Mouse (Mus musculus): Measurements from ENCODE around the gene Zfp553.

The Zfp553 gene

GRCm38 (mm10) chr7:127211014-127211745 is 21.7 kb upstream of the Zfp553 start:
- DNase-seq (ENCODE audit: extremely low read depth, low read depth), result no peak

GRCm38 (mm10) chr7:127212432-127213250 is 20.2 kb upstream of the Zfp553 start:
- DNase-seq (ENCODE audit: extremely low read depth, low read depth), result no peak

- peak; percentile 61 for DNase-seq (ENCODE audit: extremely low read depth, low read depth)
Measured at GRCm38 (mm10) chr7:127213485-127213884, 19.4 kb upstream of the Zfp553 start.

GRCm38 (mm10) chr7:127213930-127214329 is 18.9 kb upstream of the Zfp553 start:
- no peak for DNase-seq (ENCODE audit: extremely low read depth, low read depth)

- DNase-seq (ENCODE audit: extremely low read depth, low read depth), result no peak
Measured at GRCm38 (mm10) chr7:127214521-127214920, 18.3 kb upstream of the Zfp553 start.

GRCm38 (mm10) chr7:127214981-127215871 is 17.6 kb upstream of the Zfp553 start:
- DNase-seq (ENCODE audit: extremely low read depth, low read depth), result peak; percentile 45

GRCm38 (mm10) chr7:127216307-127216706 is 16.6 kb upstream of the Zfp553 start:
- no peak for DNase-seq (ENCODE audit: extremely low read depth, low read depth)

GRCm38 (mm10) chr7:127217475-127217874 is 15.4 kb upstream of the Zfp553 start:
- no peak for DNase-seq (ENCODE audit: extremely low read depth, low read depth)

- DNase-seq (ENCODE audit: extremely low read depth, low read depth), result no peak
Measured at GRCm38 (mm10) chr7:127217901-127218642, 14.8 kb upstream of the Zfp553 start.

- peak; percentile 78 for DNase-seq (ENCODE audit: extremely low read depth, low read depth)
Measured at GRCm38 (mm10) chr7:127218670-127219069, 14.2 kb upstream of the Zfp553 start.

GRCm38 (mm10) chr7:127220440-127220839 is 12.4 kb upstream of the Zfp553 start:
- no peak for DNase-seq (ENCODE audit: extremely low read depth, low read depth)

- DNase-seq (ENCODE audit: extremely low read depth, low read depth), result no peak
Measured at GRCm38 (mm10) chr7:127223106-127223505, 9.8 kb upstream of the Zfp553 start.

- no peak for DNase-seq (ENCODE audit: extremely low read depth, low read depth)
Measured at GRCm38 (mm10) chr7:127223515-127224478, 9.1 kb upstream of the Zfp553 start.

- DNase-seq (ENCODE audit: extremely low read depth, low read depth), result no peak
Measured at GRCm38 (mm10) chr7:127224616-127225015, 8.2 kb upstream of the Zfp553 start.

GRCm38 (mm10) chr7:127225147-127225995 is 7.5 kb upstream of the Zfp553 start:
- DNase-seq (ENCODE audit: extremely low read depth, low read depth), result peak; percentile 62

- peak; percentile 89 for DNase-seq (ENCODE audit: extremely low read depth, low read depth)
Measured at GRCm38 (mm10) chr7:127228615-127229303, 4.1 kb upstream of the Zfp553 start.

GRCm38 (mm10) chr7:127231376-127231775 is 1.5 kb upstream of the Zfp553 start:
- no peak for DNase-seq (ENCODE audit: extremely low read depth, low read depth)
